Mouse (Mus musculus): ENCODE data around the gene Rpl9-ps6.

- TF ChIP-seq POLR2A (IDR thresholded peaks at IDR 0.05; ENCODE audit: borderline replicate concordance, insufficient read depth, low read length) (no peak), CTCF (IDR thresholded peaks at IDR 0.05; ENCODE audit: borderline replicate concordance, insufficient read depth, low read depth, low read length) (no peak)
Measured at GRCm38 (mm10) chr19:32506081-32506480, 39.7 kb upstream of the Rpl9-ps6 start.
